In the genomic region with DNA sequence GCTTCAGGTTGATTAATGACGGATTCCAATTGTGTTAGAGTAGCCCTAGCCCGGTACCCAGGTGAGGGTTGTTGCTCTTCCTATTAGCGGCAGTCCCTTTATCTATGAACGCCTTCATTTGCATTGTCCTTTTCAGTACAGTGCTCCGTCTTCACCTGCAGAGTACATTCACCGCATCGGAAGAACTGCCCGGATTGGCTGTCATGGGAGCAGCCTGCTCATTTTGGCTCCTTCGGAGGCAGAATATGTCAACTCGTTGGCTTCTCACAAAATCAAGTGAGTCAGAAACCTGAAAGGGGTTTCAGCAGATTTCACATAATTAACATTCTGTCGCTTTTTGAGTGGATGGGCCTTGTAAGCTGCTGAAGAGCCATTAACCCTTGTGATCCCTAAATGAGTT, we compare ENCODE assay signal across 24 mouse cellular contexts. TPM values are rescaled to one million over a fixed set of nuclear protein-coding genes. Genes with fewer than 3 reads are reported as not detected.
"Had no signal": no experiment of that assay in that cellular context is flagged by ENCODE, and none has a peak within 500 bp of the region (broad histone marks: within the 10 kb centered on the region; RNA-seq: fewer than 3 reads in every experiment).

No protein-coding gene starts in this region.

- H3K4me3 ChIP-seq: midbrain, embryonic 10.5 days; midbrain, embryonic 12.5 days; myocyte; neural tube, embryonic 13.5 days; neural tube, embryonic 15.5 days had no signal

- H3K4me1 ChIP-seq: midbrain, embryonic 10.5 days; midbrain, embryonic 12.5 days; neural tube, embryonic 13.5 days; neural tube, embryonic 15.5 days had no signal

- H3K9ac ChIP-seq: lung, embryonic 14.5 days; midbrain, embryonic 12.5 days; neural tube, embryonic 13.5 days; neural tube, embryonic 15.5 days had no signal

- ATAC-seq: midbrain, embryonic 16.5 days had no signal

- H3K27me3 ChIP-seq: midbrain, embryonic 12.5 days; neural tube, embryonic 13.5 days; neural tube, embryonic 15.5 days had no signal

- H3K9me3 ChIP-seq: midbrain, embryonic 10.5 days; midbrain, embryonic 12.5 days; neural tube, embryonic 13.5 days; neural tube, embryonic 15.5 days had no signal

- H3K4me2 ChIP-seq: lung, embryonic 14.5 days; midbrain, embryonic 12.5 days; neural tube, embryonic 13.5 days; neural tube, embryonic 15.5 days had no signal

- DNase-seq: lung, embryonic 14.5 days; lung, postnatal 10 days; lung, postnatal 4 days; midbrain, embryonic 14.5 days; retina, postnatal 1 day; right cerebral cortex, adult 18-20 months; right cerebral cortex, postnatal 25 days; right cerebral cortex, postnatal 4 days; spleen, adult 18-20 months; thymus, adult 18-20 months; thymus, postnatal 14 days; thymus, postnatal 36 days had no signal

- H3K27ac ChIP-seq: midbrain, embryonic 10.5 days; midbrain, embryonic 12.5 days; neural tube, embryonic 13.5 days; neural tube, embryonic 15.5 days had no signal

RNA-seq across cellular contexts. Expression of a gene that starts 40.9 kb away (rescaled TPM):
- total RNA-seq: megakaryocyte, adult 5-6 weeks; megakaryocyte-erythroid progenitor cell, adult 5-6 weeks had no signal
- polyA plus RNA-seq: lung, embryonic 14.5 days; lung, embryonic 16.5 days; small intestine, adult 2 months; stomach, embryonic 16.5 days; thymus, postnatal 0 days had no signal
